Mouse (Mus musculus) right cerebral cortex, adult 2 months (tissue): ENCODE data around the gene 2410137M14Rik.
A peak's percentile ranks its signal among the peaks of the same experiment; 100 is the strongest.

ENCODE experiments used
- DNase-seq, 2 experiments: peaks; one replicate each; pipeline ENCODE4 v3.0.0; 2021 to 2022; ENCODE audit warnings: low spot score in 2 of 2

2410137M14Rik gene

DNA sequence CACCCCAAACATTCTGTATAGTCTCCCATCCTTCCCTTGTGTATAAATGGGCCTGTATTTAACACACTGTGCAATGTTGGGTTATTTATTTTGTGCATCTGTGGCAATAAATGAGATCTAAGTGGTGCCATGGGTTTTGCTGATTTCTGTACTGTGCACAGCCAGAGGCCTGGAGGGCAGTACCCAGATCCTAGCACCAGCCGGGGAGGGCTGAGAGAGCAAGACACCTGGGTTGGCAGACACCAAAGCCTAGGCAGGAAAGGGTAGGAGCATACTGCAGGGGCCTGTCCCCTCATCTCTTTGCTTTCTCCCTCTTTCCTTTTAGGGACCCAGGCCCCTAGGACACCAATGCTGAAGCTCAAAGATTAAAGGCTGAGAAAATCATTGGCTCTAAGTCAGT, 32.8 kb downstream of the 2410137M14Rik start:
- no peak for DNase-seq

DNA sequence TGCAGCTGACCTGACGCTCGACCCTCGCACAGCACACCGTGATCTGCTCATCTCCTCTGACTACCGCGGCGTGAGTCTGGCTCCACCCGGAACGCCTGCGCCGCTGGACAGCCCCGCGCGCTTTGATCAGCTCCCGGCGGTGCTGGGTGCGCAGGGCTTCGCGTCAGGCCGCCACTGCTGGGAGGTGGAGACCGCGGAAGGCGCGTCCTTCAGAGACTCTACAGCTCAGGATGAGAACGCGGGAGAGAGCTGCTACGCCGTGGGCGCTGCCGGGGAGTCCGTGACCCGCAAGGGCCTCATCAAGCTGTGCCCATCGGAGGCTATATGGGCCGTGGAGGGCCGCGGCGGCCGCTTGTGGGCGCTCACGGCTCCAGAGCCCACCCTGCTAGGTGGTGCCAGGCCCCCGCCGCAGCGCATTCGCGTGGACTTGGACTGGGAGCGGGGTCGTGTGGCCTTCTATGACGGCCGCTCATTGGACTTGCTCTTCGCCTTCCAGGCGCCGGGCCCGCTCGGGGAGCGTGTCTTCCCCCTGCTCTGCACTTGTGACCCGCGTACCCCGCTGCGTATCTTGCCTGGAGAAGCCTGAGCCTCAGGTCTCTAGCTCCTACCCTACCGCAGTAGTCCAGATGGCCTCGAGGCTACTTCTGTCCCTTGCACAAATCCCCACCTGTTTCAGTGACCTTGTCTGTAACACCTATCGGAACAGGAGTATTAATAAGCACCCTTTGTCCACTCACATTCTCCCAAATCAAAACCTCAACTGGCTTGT, 33.8 kb downstream of the 2410137M14Rik start:
- peak; percentile 62 to 64 for DNase-seq

DNA sequence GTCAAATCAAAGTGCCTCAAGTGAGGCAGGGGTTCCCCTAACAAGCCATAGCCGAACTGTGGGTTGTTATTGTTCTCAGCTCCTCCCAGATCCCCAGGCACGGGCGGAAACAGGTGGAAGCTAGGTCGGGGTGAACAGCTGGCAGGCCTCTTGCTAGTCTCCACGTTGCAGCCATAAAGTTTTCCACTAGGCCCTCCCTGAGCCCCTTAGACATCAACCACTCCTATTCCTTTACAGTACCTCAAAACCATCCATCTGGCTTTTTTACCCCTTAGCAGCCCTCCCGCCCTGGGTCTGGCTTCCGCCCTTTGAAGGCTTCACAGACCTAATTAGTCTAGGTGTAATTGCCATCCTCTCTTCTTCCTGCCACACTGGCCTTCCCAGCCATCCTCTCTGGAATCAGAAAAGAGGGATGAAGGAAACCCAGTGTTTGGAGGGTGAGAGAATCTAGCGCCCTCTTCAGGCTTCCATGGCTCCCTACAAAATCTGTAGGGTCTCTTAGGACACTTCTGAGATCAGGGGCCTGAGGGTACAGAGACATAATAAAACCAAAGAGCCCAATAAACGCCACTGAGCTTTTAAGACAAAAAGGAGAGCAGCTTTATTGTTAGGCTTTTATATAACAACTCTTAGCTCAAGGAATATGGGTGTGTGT, 36.8 kb downstream of the 2410137M14Rik start:
- DNase-seq, result no peak

- no peak for DNase-seq
Observed at GRCm38 (mm10) chr17:36943691-36944090, 37.3 kb downstream of the 2410137M14Rik start.

DNA sequence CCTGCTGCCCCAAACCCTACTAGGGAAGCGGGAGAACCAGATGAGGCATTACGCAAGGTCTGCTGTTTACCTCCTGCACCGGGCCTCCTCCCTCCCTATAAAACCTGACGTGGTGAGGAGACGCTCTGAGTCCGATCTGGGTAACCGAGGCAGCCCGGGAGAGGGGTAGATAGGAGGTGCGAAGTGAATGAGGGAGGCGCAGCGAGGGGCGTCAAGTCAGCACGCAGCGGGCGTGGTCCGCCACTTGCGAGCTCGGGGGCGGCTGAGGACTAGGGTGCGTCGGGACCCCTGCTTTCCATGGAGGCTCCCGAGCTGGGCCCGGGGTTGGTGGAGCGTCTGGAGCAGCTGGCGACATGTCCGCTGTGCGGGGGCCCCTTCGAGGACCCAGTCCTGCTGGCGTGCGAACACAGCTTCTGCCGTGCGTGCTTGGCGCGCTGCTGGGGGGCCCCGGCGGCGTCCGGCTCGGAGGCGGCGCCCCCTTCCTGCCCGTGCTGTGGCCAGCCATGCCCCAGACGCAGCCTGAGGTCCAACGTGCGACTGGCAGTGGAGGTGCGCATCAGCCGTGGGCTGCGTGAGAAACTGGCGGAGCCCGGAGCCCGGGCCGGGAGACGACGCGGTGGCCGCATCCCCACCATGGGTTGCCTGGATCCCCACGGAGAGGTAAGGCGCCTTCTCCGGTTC, 38.1 kb downstream of the 2410137M14Rik start, which contains the start of gene Rnf39:
Rnf39 (plus strand) TSS at position 128 of the 681 bp plus-strand sequence.
- peak in 1 of 2 experiments; percentile 58 for DNase-seq

DNA sequence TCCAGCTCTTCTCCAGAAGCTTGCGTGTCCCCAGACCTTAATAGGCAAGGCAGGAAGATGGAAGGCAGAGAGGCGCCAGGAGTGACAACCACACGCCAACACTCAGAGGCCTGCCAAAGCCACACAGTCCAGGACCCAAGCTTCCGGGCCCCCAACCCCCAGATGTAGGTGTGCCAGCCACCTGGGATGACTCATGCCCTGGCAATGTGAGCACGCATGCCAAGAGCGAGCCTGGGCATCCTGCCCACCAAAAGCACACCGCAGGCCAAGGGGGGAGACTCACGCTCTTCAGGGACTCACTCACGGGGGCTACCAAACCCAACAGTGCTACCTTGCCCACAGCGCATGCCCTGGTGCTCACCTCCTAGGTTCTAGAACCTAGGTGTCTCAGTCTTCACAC, 38.6 kb downstream of the 2410137M14Rik start:
- peak; percentile 61 to 69 for DNase-seq

- no peak for DNase-seq
Observed at GRCm38 (mm10) chr17:36938056-36938455, 43.0 kb downstream of the 2410137M14Rik start.

GRCm38 (mm10) chr17:36931806-36932205, 49.2 kb downstream of the 2410137M14Rik start:
- no peak for DNase-seq

GRCm38 (mm10) chr17:36931130-36931529, 49.9 kb downstream of the 2410137M14Rik start:
- no peak for DNase-seq

- no peak for DNase-seq
Observed at GRCm38 (mm10) chr17:36930233-36930632, 50.8 kb downstream of the 2410137M14Rik start.

- DNase-seq, result peak in 1 of 2 experiments; percentile 32
Observed at GRCm38 (mm10) chr17:36929236-36929932, 51.7 kb downstream of the 2410137M14Rik start.
